Mouse (Mus musculus) limb, embryonic 14.5 days (tissue): ENCODE results near the gene Atg2a. TPM values are rescaled to one million over a fixed set of nuclear protein-coding genes. Genes with fewer than 3 reads are reported as not detected.
A peak's percentile ranks its signal among the peaks of the same experiment; 100 is the strongest.

Experiments
- ATAC-seq: fragments of 200-750 bp; cut with Nextera tagmentation; 2 replicates; pipeline ENCODE4 v1.8.0; 2017; ENCODE audit warnings: low read depth, moderate number of reproducible peaks, moderate TSS enrichment; ENCODE audit not compliant: low FRiP score
- DNase-seq: peaks from one replicate; pipeline ENCODE4 v3.0.0-alpha.2; 2015; ENCODE audit warnings: low spot score
- H3K27ac ChIP-seq: fragments of 300-500 bp; sonication (generic); replicated peaks from 2 replicates; pipeline ENCODE4 v1.5.1; 2014; ENCODE audit warnings: low read depth, mild to moderate bottlenecking, low read length, moderate library complexity, mixed read lengths
- H3K27me3 ChIP-seq: fragments of 300-500 bp; sonication (generic); 2 replicates; pipeline ENCODE4 v1.6.1; 2014; ENCODE audit warnings: low read length, mixed read lengths; ENCODE audit not compliant: control insufficient read depth, insufficient read depth
- H3K36me3 ChIP-seq: fragments of 300-500 bp; sonication (generic); 2 replicates; pipeline ENCODE4 v1.6.1; 2014; ENCODE audit warnings: mild to moderate bottlenecking, low read length, moderate library complexity, mixed read lengths; ENCODE audit not compliant: control insufficient read depth, insufficient read depth
- H3K4me1 ChIP-seq: fragments of 300-500 bp; sonication (generic); 2 replicates; pipeline ENCODE4 v1.6.1; 2014; ENCODE audit warnings: antibody characterized with exemption, low read length, mixed read lengths; ENCODE audit not compliant: control insufficient read depth, insufficient read depth
- H3K4me2 ChIP-seq: fragments of 300-500 bp; sonication (generic); replicated peaks from 2 replicates; pipeline ENCODE4 v1.6.1; 2014; ENCODE audit warnings: low read depth, mild to moderate bottlenecking, low read length, moderate library complexity; ENCODE audit not compliant: severe bottlenecking
- H3K4me3 ChIP-seq: fragments of 300-500 bp; sonication (generic); replicated peaks from 2 replicates; pipeline ENCODE4 v1.5.1; 2014; ENCODE audit warnings: low read length
- H3K9ac ChIP-seq: fragments of 300-500 bp; sonication (generic); 2 replicates; pipeline ENCODE4 v1.6.1; 2014; ENCODE audit warnings: mild to moderate bottlenecking, low read depth, low read length, moderate library complexity; ENCODE audit not compliant: severe bottlenecking
- H3K9me3 ChIP-seq: fragments of 300-500 bp; sonication (generic); 2 replicates; pipeline ENCODE4 v1.6.1; 2016; ENCODE audit warnings: low read length; ENCODE audit not compliant: control insufficient read depth
- POLR2A ChIP-seq: fragments of 200-500 bp; IDR thresholded peaks from 2 replicates; pipeline ENCODE4 v1.8.0; 2012; ENCODE audit warnings: inconsistent platforms, mild to moderate bottlenecking, moderate library complexity, borderline replicate concordance; ENCODE audit not compliant: insufficient read depth, insufficient read length; ENCODE audit errors: extremely low read depth
- WGBS: fragments of 180-500 bp; shearing (Covaris S2); extraction: QIAGEN DNeasy Blood & Tissue Kit; methylation state at CpG from one replicate; pipeline ENCODE4 v1.1.7; 2014; 5-methylcytosine and 5-hydroxymethylcytosine counted together
- polyA plus RNA-seq, 2 experiments: library from polyadenylated mRNA; depleted of rRNA in 1 of 2; stranded (reverse) in 1 of 2; unstranded in 1 of 2; fragments of >200 nt; fragmentation: Nextera tagmentation in 1 of 2; extraction: Ambion mirVana in 1 of 2; gene quantifications; 2 replicates each; pipeline versions ENCODE4 v1.2.1 to v1.2.3; 2012 to 2014

The Atg2a gene
- polyA plus RNA-seq, 2 experiments, result 10.6 to 18.3 TPM

GRCm38 (mm10) chr19:6271206-6271605 lies 29.7 kb downstream of the Atg2a start:
- DNase-seq (no peak), ATAC-seq (no peak)
- Histone ChIP-seq H3K27me3 (no peaks in the 10 kb centered on the region), H3K9me3 (no peaks in the 10 kb centered on the region), H3K36me3 (no peaks in the 10 kb centered on the region), H3K9ac (no peak overlapping the region), H3K4me2 (no peak overlapping the region), H3K27ac (no peak overlapping the region), H3K4me3 (no peak overlapping the region), H3K4me1 (no peaks in the 10 kb centered on the region; the same call in 1 of the 2 replicates)
- WGBS, result 31% methylated on average over 8 of the region's 8 CpGs
- TF ChIP-seq POLR2A, result no peak

GRCm38 (mm10) chr19:6272053-6272452 lies 30.6 kb downstream of the Atg2a start:
- no peaks in the 10 kb centered on the region for H3K27me3 ChIP-seq
- ATAC-seq, result no peak
- H3K4me1 ChIP-seq, result no peaks in the 10 kb centered on the region; the same call in 1 of the 2 replicates
- no peak overlapping the region for H3K4me3 ChIP-seq
- H3K4me2 ChIP-seq, result no peak overlapping the region
- H3K9ac ChIP-seq, result no peak overlapping the region
- WGBS, result 65% methylated on average over 7 of the region's 7 CpGs
- H3K9me3 ChIP-seq, result no peaks in the 10 kb centered on the region
- no peak for TF ChIP-seq POLR2A
- H3K27ac ChIP-seq, result no peak overlapping the region
- no peak for DNase-seq
- H3K36me3 ChIP-seq, result no peaks in the 10 kb centered on the region

- H3K9ac ChIP-seq, result no peak overlapping the region
- peaks cover under 1% of the 10 kb centered on the region for H3K4me1 ChIP-seq
- no peak for TF ChIP-seq POLR2A
- no peak overlapping the region for H3K27ac ChIP-seq
- ATAC-seq (no peak), DNase-seq (peak; percentile 71)
- H3K27me3 ChIP-seq, result no peaks in the 10 kb centered on the region
- no peaks in the 10 kb centered on the region for H3K9me3 ChIP-seq
- no peak overlapping the region for H3K4me3 ChIP-seq
- WGBS, result 72% methylated on average over 4 of the region's 4 CpGs
- H3K36me3 ChIP-seq, result no peaks in the 10 kb centered on the region
- H3K4me2 ChIP-seq, result no peak overlapping the region
Observed at GRCm38 (mm10) chr19:6272738-6273137, 31.3 kb downstream of the Atg2a start.

GRCm38 (mm10) chr19:6273592-6273991 lies 32.1 kb downstream of the Atg2a start:
- Histone ChIP-seq H3K4me1 (peaks cover 9% of the 10 kb centered on the region), H3K36me3 (no peaks in the 10 kb centered on the region), H3K9me3 (no peaks in the 10 kb centered on the region), H3K4me2 (no peak overlapping the region), H3K27me3 (no peaks in the 10 kb centered on the region), H3K4me3 (no peak overlapping the region), H3K9ac (no peak overlapping the region), H3K27ac (no peak overlapping the region)
- TF ChIP-seq POLR2A, result no peak
- DNase-seq (no peak), ATAC-seq (no peak)
- WGBS, result 72% methylated on average over 4 of the region's 4 CpGs

GRCm38 (mm10) chr19:6273998-6274608 lies 32.6 kb downstream of the Atg2a start:
- no peak for ATAC-seq
- H3K4me2 ChIP-seq, result no peak overlapping the region
- H3K27ac ChIP-seq, result no peak overlapping the region
- no peak overlapping the region for H3K9ac ChIP-seq
- H3K4me3 ChIP-seq, result no peak overlapping the region
- no peaks in the 10 kb centered on the region for H3K36me3 ChIP-seq
- 88% methylated on average over 13 of the region's 13 CpGs for WGBS
- H3K27me3 ChIP-seq, result no peaks in the 10 kb centered on the region
- TF ChIP-seq POLR2A, result no peak
- no peak for DNase-seq
- no peaks in the 10 kb centered on the region for H3K9me3 ChIP-seq
- H3K4me1 ChIP-seq, result peaks cover 14% of the 10 kb centered on the region

GRCm38 (mm10) chr19:6275740-6276389 lies 34.4 kb downstream of the Atg2a start:
- Histone ChIP-seq H3K4me1 (peaks cover 22% of the 10 kb centered on the region), H3K4me3 (peak overlapping the region; percentile 91), H3K4me2 (peak overlapping the region; percentile 78), H3K9ac (peak overlapping the region; percentile 50), H3K27ac (peak overlapping the region; percentile 63), H3K36me3 (peaks cover 15% of the 10 kb centered on the region), H3K9me3 (no peaks in the 10 kb centered on the region), H3K27me3 (no peaks in the 10 kb centered on the region)
- WGBS, result 8% methylated on average over 15 of the region's 15 CpGs
- peak; percentile 5; the same call in 1 of the 2 replicates for ATAC-seq
- DNase-seq, result peak; percentile 14
- no peak for TF ChIP-seq POLR2A
